Mouse (Mus musculus): ENCODE results near the gene Rps19. TPM values are rescaled to one million over a fixed set of nuclear protein-coding genes. Genes with fewer than 3 reads are reported as not detected.

The Rps19 gene
- polyA plus RNA-seq, 1 experiment from 2014 or later, result 1,089 TPM

GRCm38 (mm10) chr7:24862853-24863252, 21.3 kb upstream of the Rps19 start:
- WGBS, result 90% methylated on average over 4 of the region's 4 CpGs

GRCm38 (mm10) chr7:24864156-24864555, 20.0 kb upstream of the Rps19 start:
- Histone ChIP-seq H3K4me3 (ENCODE audit: low read length) (no peak overlapping the region), H3K36me3 (ENCODE audit: control insufficient read depth, insufficient read depth, low read length) (no peaks in the 10 kb centered on the region), H3K4me1 (ENCODE audit: control insufficient read depth, insufficient read depth, low read depth, low read length) (no peaks in the 10 kb centered on the region), H3K9me3 (ENCODE audit: control insufficient read depth, low read length) (no peaks in the 10 kb centered on the region), H3K9ac (ENCODE audit: low read depth, low read length) (0 out of 2 replicates have a peak overlapping the region, but pooled peaks have one; percentile 11), H3K4me2 (ENCODE audit: low read length) (no peak overlapping the region), H3K27me3 (replicated peaks; ENCODE audit: control insufficient read depth, insufficient read depth, low read length) (no peaks in the 10 kb centered on the region; the same call in 1 of the 2 replicates), H3K27ac (ENCODE audit: low read depth, low read length) (no peak overlapping the region)
- ATAC-seq, result no peak
- 27% methylated on average over 6 of the region's 6 CpGs for WGBS

More at GRCm38 (mm10) chr7:24862853-24863252, 21.3 kb upstream of the Rps19 start:
- Histone ChIP-seq H3K9ac (ENCODE audit: low read depth, low read length) (no peak overlapping the region), H3K27me3 (replicated peaks; ENCODE audit: control insufficient read depth, insufficient read depth, low read length) (no peaks in the 10 kb centered on the region; the same call in 1 of the 2 replicates), H3K27ac (ENCODE audit: low read depth, low read length) (no peak overlapping the region), H3K9me3 (ENCODE audit: control insufficient read depth, low read length) (no peaks in the 10 kb centered on the region), H3K4me1 (ENCODE audit: control insufficient read depth, insufficient read depth, low read depth, low read length) (no peaks in the 10 kb centered on the region), H3K4me2 (ENCODE audit: low read length) (no peak overlapping the region), H3K36me3 (ENCODE audit: control insufficient read depth, insufficient read depth, low read length) (no peaks in the 10 kb centered on the region), H3K4me3 (ENCODE audit: low read length) (no peak overlapping the region)
- no peak for ATAC-seq

- Histone ChIP-seq H3K27ac (ENCODE audit: low read depth, low read length) (no peak overlapping the region), H3K4me3 (ENCODE audit: low read length) (no peak overlapping the region), H3K9ac (ENCODE audit: low read depth, low read length) (no peak overlapping the region), H3K4me1 (ENCODE audit: control insufficient read depth, insufficient read depth, low read depth, low read length) (no peaks in the 10 kb centered on the region), H3K27me3 (replicated peaks; ENCODE audit: control insufficient read depth, insufficient read depth, low read length) (no peaks in the 10 kb centered on the region; the same call in 1 of the 2 replicates), H3K36me3 (ENCODE audit: control insufficient read depth, insufficient read depth, low read length) (no peaks in the 10 kb centered on the region), H3K4me2 (ENCODE audit: low read length) (no peak overlapping the region), H3K9me3 (ENCODE audit: control insufficient read depth, low read length) (0 out of 2 replicates have a peak, but pooled peaks cover 3% of the 10 kb centered on the region)
- no peak for ATAC-seq
- WGBS, result 47% methylated on average over 17 of the region's 17 CpGs
Measured at GRCm38 (mm10) chr7:24869080-24869479, 15.1 kb upstream of the Rps19 start.

- H3K27ac ChIP-seq (ENCODE audit: low read depth, low read length), result no peak within 1 kb of the TSS
- H3K4me2 ChIP-seq (ENCODE audit: low read length), result peak within 1 kb of the TSS; percentile 25
- H3K36me3 ChIP-seq (ENCODE audit: control insufficient read depth, insufficient read depth, low read length), result no peaks in the 10 kb centered on the region
- 50% methylated on average over 35 of the region's 41 CpGs for WGBS
- no peaks in the 10 kb centered on the region for H3K4me1 ChIP-seq (ENCODE audit: control insufficient read depth, insufficient read depth, low read depth, low read length)
- no peak within 1 kb of the TSS for H3K4me3 ChIP-seq (ENCODE audit: low read length)
- H3K9me3 ChIP-seq (ENCODE audit: control insufficient read depth, low read length), result 0 out of 2 replicates have a peak, but pooled peaks cover 3% of the 10 kb centered on the region
- no peak within 1 kb of the TSS for H3K9ac ChIP-seq (ENCODE audit: low read depth, low read length)
- H3K27me3 ChIP-seq (replicated peaks; ENCODE audit: control insufficient read depth, insufficient read depth, low read length), result no peaks in the 10 kb centered on the region; the same call in 1 of the 2 replicates
- ATAC-seq, result peak; percentile 50; the same call in 1 of the 2 replicates
Measured at GRCm38 (mm10) chr7:24869532-24870165, 14.5 kb upstream of the Rps19 start, which contains the start of the genes Lypd4 and Dmrtc2. Lypd4 (minus strand) TSS chr7:24869941. Dmrtc2 (plus strand) TSS chr7:24870057.

GRCm38 (mm10) chr7:24877588-24877987, 6.6 kb upstream of the Rps19 start:
- H3K4me3 ChIP-seq (ENCODE audit: low read length), result no peak overlapping the region
- H3K9me3 ChIP-seq (ENCODE audit: control insufficient read depth, low read length), result no peaks in the 10 kb centered on the region
- no peaks in the 10 kb centered on the region for H3K27me3 ChIP-seq (replicated peaks; ENCODE audit: control insufficient read depth, insufficient read depth, low read length)
- 85% methylated on average over 3 of the region's 3 CpGs for WGBS
- no peak overlapping the region for H3K9ac ChIP-seq (ENCODE audit: low read depth, low read length)
- ATAC-seq, result no peak
- H3K27ac ChIP-seq (ENCODE audit: low read depth, low read length), result no peak overlapping the region
- H3K4me1 ChIP-seq (ENCODE audit: control insufficient read depth, insufficient read depth, low read depth, low read length), result no peaks in the 10 kb centered on the region
- H3K4me2 ChIP-seq (ENCODE audit: low read length), result no peak overlapping the region
- H3K36me3 ChIP-seq (ENCODE audit: control insufficient read depth, insufficient read depth, low read length), result no peaks in the 10 kb centered on the region

- ATAC-seq, result no peak
- Histone ChIP-seq H3K27me3 (replicated peaks; ENCODE audit: control insufficient read depth, insufficient read depth, low read length) (no peaks in the 10 kb centered on the region), H3K4me3 (ENCODE audit: low read length) (no peak overlapping the region), H3K4me1 (ENCODE audit: control insufficient read depth, insufficient read depth, low read depth, low read length) (no peaks in the 10 kb centered on the region), H3K9me3 (ENCODE audit: control insufficient read depth, low read length) (no peaks in the 10 kb centered on the region), H3K27ac (ENCODE audit: low read depth, low read length) (no peak overlapping the region), H3K9ac (ENCODE audit: low read depth, low read length) (no peak overlapping the region), H3K36me3 (ENCODE audit: control insufficient read depth, insufficient read depth, low read length) (no peaks in the 10 kb centered on the region), H3K4me2 (ENCODE audit: low read length) (no peak overlapping the region)
- 5% methylated on average over 2 of the region's 2 CpGs for WGBS
Measured at GRCm38 (mm10) chr7:24879620-24880019, 4.6 kb upstream of the Rps19 start.

GRCm38 (mm10) chr7:24882416-24883199, 1.6 kb upstream of the Rps19 start:
- no peak for ATAC-seq
- Histone ChIP-seq H3K4me3 (ENCODE audit: low read length) (no peak overlapping the region), H3K9me3 (ENCODE audit: control insufficient read depth, low read length) (no peaks in the 10 kb centered on the region), H3K27ac (ENCODE audit: low read depth, low read length) (no peak overlapping the region), H3K36me3 (ENCODE audit: control insufficient read depth, insufficient read depth, low read length) (peaks cover 10% of the 10 kb centered on the region), H3K4me1 (ENCODE audit: control insufficient read depth, insufficient read depth, low read depth, low read length) (peaks cover 21% of the 10 kb centered on the region), H3K27me3 (replicated peaks; ENCODE audit: control insufficient read depth, insufficient read depth, low read length) (no peaks in the 10 kb centered on the region), H3K9ac (ENCODE audit: low read depth, low read length) (no peak overlapping the region), H3K4me2 (ENCODE audit: low read length) (no peak overlapping the region)
- 93% methylated on average over 9 of the region's 9 CpGs for WGBS

GRCm38 (mm10) chr7:24884693-24885291, 621 bp downstream of the Rps19 start:
- peak overlapping the region; percentile 88 for H3K27ac ChIP-seq (ENCODE audit: low read depth, low read length)
- under 1% methylated on average over 45 of the region's 47 CpGs for WGBS
- peak; percentile 0; the same call in 1 of the 2 replicates for ATAC-seq
- H3K27me3 ChIP-seq (replicated peaks; ENCODE audit: control insufficient read depth, insufficient read depth, low read length), result no peaks in the 10 kb centered on the region
- H3K4me1 ChIP-seq (ENCODE audit: control insufficient read depth, insufficient read depth, low read depth, low read length), result peaks cover 21% of the 10 kb centered on the region
- peaks cover 29% of the 10 kb centered on the region for H3K36me3 ChIP-seq (ENCODE audit: control insufficient read depth, insufficient read depth, low read length)
- H3K4me3 ChIP-seq (ENCODE audit: low read length), result peak overlapping the region; percentile 97
- no peaks in the 10 kb centered on the region for H3K9me3 ChIP-seq (ENCODE audit: control insufficient read depth, low read length)
- peak overlapping the region; percentile 83 for H3K4me2 ChIP-seq (ENCODE audit: low read length)
- peak overlapping the region; percentile 100 for H3K9ac ChIP-seq (ENCODE audit: low read depth, low read length)
